Mouse (Mus musculus): ENCODE data around the gene Hoxc12. TPM values are rescaled to one million over a fixed set of nuclear protein-coding genes. Genes with fewer than 3 reads are reported as not detected.
A peak's percentile ranks its signal among the peaks of the same experiment; 100 is the strongest.

Hoxc12 gene
- polyA plus RNA-seq, 1 experiment from 2014 or later, result not detected

DNA sequence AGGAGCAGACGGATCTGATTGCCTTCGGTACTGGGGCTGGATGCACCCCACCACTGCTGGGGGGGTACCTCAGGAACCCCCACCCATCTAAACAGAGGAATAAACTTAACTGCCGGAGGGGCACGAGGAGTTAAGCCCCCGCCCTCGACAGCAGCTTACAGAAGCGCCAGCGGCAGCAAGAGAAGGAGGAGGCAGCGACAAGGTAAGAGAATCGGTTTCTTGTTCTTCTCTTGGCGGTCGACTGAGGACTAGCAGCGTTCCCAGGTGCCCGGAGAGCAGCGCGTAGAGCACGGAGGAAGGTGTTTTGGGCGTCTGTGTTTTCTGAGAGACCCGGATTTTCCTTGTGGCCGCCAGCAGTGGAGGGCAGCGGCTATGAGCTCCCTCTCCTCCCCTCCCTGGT lies 35.7 kb downstream of the Hoxc12 start:
- Histone ChIP-seq H3K9ac (ENCODE audit: low read depth, low read length) (peak overlapping the region; percentile 67), H3K27me3 (ENCODE audit: insufficient read depth, low read length) (no peaks in the 10 kb centered on the region), H3K36me3 (ENCODE audit: insufficient read depth, low read length) (no peaks in the 10 kb centered on the region), H3K9me3 (replicated peaks; ENCODE audit: low read length) (no peaks in the 10 kb centered on the region), H3K4me3 (replicated peaks; ENCODE audit: low read depth, low read length) (peak overlapping the region; percentile 51), H3K4me1 (replicated peaks; ENCODE audit: insufficient read depth, low read length) (peaks cover 16% of the 10 kb centered on the region), H3K4me2 (ENCODE audit: low read length) (peak overlapping the region; percentile 90), H3K27ac (peak overlapping the region; percentile 55)
- no peak for DNase-seq (ENCODE audit: low spot score)
- no peak for TF ChIP-seq CTCF (IDR thresholded peaks at IDR 0.05; ENCODE audit: low read depth)
- 4% methylated on average over 21 of the region's 21 CpGs for WGBS
- no peak for ATAC-seq (replicated peaks; ENCODE audit: low FRiP score, low read depth)

DNA sequence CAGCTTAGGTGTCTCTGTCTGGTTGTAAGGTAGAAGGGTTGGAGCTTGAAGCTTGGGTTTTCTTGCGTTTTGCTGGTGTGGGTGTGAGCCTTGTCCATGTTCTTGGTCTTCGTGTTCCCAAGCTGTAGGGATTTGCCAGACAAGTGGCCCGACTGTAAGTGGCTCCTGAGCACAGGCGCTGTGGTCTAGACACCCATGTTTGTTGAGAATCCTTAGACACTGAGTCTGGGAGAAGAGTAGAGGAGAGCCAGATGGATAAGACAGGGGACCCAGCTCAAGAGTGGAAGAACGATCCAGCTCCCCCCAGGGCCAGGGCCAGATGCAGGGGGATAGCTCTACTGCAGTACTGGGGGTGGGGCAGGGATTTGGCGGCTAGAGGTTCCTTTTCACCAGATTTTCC lies 36.2 kb downstream of the Hoxc12 start:
- no peak for TF ChIP-seq CTCF (IDR thresholded peaks at IDR 0.05; ENCODE audit: low read depth)
- H3K36me3 ChIP-seq (ENCODE audit: insufficient read depth, low read length), result no peaks in the 10 kb centered on the region
- H3K27me3 ChIP-seq (ENCODE audit: insufficient read depth, low read length), result no peaks in the 10 kb centered on the region
- WGBS, result 9% methylated on average over 6 of the region's 6 CpGs
- peak overlapping the region; percentile 67 for H3K9ac ChIP-seq (ENCODE audit: low read depth, low read length)
- peaks cover 16% of the 10 kb centered on the region for H3K4me1 ChIP-seq (replicated peaks; ENCODE audit: insufficient read depth, low read length)
- peak overlapping the region; percentile 55 for H3K27ac ChIP-seq
- ATAC-seq (replicated peaks; ENCODE audit: low FRiP score, low read depth), result no peak
- peak overlapping the region; percentile 90 for H3K4me2 ChIP-seq (ENCODE audit: low read length)
- no peaks in the 10 kb centered on the region for H3K9me3 ChIP-seq (replicated peaks; ENCODE audit: low read length)
- no peak for DNase-seq (ENCODE audit: low spot score)
- H3K4me3 ChIP-seq (replicated peaks; ENCODE audit: low read depth, low read length), result peak overlapping the region; percentile 51

DNA sequence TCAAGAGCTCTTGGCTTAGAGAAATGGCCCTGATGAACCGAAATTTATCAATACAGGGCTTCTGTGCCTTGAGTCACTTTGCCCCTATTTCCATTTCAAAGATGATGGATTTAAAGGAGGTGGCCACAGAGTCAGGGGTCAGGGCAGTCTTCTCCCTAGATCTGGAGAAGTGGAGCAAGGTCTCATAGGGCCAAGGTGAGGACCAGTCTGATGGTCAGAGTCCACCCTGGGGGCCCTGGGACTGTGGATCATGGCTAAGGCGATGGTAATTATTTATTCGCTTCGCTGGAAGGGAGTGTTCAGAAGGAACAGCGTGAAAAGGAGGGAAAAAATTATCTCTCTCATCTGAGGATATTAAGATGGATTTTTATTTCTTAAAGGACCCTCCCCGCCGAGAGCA lies 38.5 kb downstream of the Hoxc12 start:
- Histone ChIP-seq H3K9ac (ENCODE audit: low read depth, low read length) (peak overlapping the region; percentile 83), H3K4me3 (replicated peaks; ENCODE audit: low read depth, low read length) (peak overlapping the region; percentile 51), H3K27ac (peak overlapping the region; percentile 91), H3K36me3 (ENCODE audit: insufficient read depth, low read length) (no peaks in the 10 kb centered on the region), H3K27me3 (ENCODE audit: insufficient read depth, low read length) (no peaks in the 10 kb centered on the region), H3K4me1 (replicated peaks; ENCODE audit: insufficient read depth, low read length) (peaks cover 25% of the 10 kb centered on the region), H3K4me2 (ENCODE audit: low read length) (peak overlapping the region; percentile 90), H3K9me3 (replicated peaks; ENCODE audit: low read length) (no peaks in the 10 kb centered on the region)
- no peak for DNase-seq (ENCODE audit: low spot score)
- no peak for ATAC-seq (replicated peaks; ENCODE audit: low FRiP score, low read depth)
- no peak for TF ChIP-seq CTCF (IDR thresholded peaks at IDR 0.05; ENCODE audit: low read depth)
- 18% methylated on average over 7 of the region's 7 CpGs for WGBS

DNA sequence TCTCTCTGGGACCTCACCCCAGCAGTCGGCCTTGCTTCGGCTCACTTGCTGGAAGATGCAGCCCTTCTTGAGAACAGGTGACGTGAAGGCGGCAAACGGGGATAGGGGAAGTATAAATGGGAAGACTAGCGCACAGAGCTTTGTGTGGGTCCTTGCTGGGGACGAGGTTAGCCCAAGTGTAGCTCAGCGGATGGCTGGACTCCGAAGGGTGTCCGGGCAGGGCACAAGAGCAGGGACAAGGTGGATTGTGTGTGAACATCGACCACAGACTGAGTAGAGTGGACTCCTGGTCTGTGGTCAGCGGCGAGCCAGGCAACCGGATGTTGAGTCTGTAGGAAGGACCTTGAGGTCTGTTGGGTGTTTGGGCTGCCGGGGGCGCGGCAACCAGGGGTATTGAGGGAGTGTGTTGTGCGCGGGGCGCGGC lies 39.1 kb downstream of the Hoxc12 start:
- DNase-seq (ENCODE audit: low spot score) (no peak), ATAC-seq (replicated peaks; ENCODE audit: low FRiP score, low read depth) (peak; percentile 50; the same call in 1 of the 2 replicates)
- no peak for TF ChIP-seq CTCF (IDR thresholded peaks at IDR 0.05; ENCODE audit: low read depth)
- Histone ChIP-seq H3K4me2 (ENCODE audit: low read length) (peak overlapping the region; percentile 90), H3K36me3 (ENCODE audit: insufficient read depth, low read length) (no peaks in the 10 kb centered on the region), H3K4me1 (replicated peaks; ENCODE audit: insufficient read depth, low read length) (peaks cover 21% of the 10 kb centered on the region), H3K9me3 (replicated peaks; ENCODE audit: low read length) (no peaks in the 10 kb centered on the region), H3K4me3 (replicated peaks; ENCODE audit: low read depth, low read length) (peak overlapping the region; percentile 51), H3K27me3 (ENCODE audit: insufficient read depth, low read length) (no peaks in the 10 kb centered on the region), H3K9ac (ENCODE audit: low read depth, low read length) (peak overlapping the region; percentile 83), H3K27ac (peak overlapping the region; percentile 91)
- 1% methylated on average over 21 of the region's 21 CpGs for WGBS

DNA sequence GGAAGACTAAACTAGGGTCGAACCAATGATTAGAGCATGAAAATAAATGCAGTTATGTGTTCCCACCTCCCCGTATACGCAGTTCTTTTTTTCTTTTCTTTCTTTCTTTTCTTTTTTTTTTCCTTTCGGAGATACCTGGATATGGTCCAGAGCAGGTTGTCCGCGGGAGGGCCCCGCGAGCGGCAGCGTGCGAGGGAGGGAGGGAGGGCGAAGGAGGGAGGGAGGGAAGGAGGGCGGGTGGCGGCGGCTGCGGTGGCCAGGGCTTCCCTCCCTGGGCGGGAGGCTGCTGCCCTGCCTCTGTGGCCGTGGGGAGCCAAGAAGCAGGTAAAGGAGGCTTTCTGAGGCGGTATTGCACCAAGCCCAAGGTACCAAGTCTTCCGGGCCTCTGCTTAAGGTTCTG lies 39.6 kb downstream of the Hoxc12 start, which contains the start of gene Hoxc9:
TSS of gene Hoxc9 (plus strand) at position 269 of the 400 bp plus-strand sequence.
- peak within 1 kb of the TSS; percentile 83 for H3K9ac ChIP-seq (ENCODE audit: low read depth, low read length)
- H3K4me2 ChIP-seq (ENCODE audit: low read length), result peak within 1 kb of the TSS; percentile 90
- no peaks in the 10 kb centered on the region for H3K27me3 ChIP-seq (ENCODE audit: insufficient read depth, low read length)
- no peak for TF ChIP-seq CTCF (IDR thresholded peaks at IDR 0.05; ENCODE audit: low read depth)
- 2% methylated on average over 10 of the region's 20 CpGs for WGBS
- DNase-seq (ENCODE audit: low spot score), result no peak
- no peak for ATAC-seq (replicated peaks; ENCODE audit: low FRiP score, low read depth)
- peak within 1 kb of the TSS; percentile 91 for H3K27ac ChIP-seq
- H3K4me3 ChIP-seq (replicated peaks; ENCODE audit: low read depth, low read length), result peak within 1 kb of the TSS; percentile 51
- H3K36me3 ChIP-seq (ENCODE audit: insufficient read depth, low read length), result no peaks in the 10 kb centered on the region
- H3K4me1 ChIP-seq (replicated peaks; ENCODE audit: insufficient read depth, low read length), result peaks cover 21% of the 10 kb centered on the region
- H3K9me3 ChIP-seq (replicated peaks; ENCODE audit: low read length), result no peaks in the 10 kb centered on the region

DNA sequence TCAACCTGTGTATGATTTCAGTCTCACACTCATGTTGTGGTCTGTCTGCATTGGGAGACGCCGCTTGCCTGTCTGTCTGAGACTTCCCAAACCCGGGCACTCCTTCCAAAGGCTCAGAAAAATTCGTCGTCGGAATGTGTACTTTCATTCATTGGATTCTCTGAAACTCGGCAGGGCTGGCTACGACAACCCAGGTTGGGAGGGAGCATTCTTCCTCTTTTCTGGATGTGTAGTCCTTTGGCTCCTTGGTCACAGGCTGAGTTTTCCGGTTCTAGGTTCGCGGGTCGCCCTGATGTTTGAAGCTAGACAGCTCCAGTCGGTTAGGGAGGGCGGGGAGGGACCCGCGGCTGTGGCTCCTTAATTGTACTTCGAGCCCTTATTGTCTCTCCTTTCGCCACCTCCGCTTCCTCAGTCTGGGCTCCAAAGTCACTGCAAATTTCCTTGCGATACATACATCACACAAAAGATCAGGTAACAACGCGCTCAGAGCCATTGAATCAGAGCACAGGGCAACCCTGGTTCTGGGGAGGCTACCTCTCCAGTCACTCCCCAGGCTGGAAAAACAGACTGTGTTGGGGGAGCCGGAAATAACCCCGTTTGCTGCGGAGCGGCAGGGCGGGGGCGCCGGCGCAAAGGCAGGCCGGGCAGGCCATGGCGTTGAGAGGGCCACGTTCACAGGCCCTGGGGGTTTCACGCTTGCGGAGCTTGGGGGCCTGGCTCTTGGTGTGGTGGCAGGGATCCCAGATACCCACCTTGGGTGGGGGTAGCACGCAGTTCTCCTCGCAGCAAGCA lies 40.3 kb downstream of the Hoxc12 start:
- ATAC-seq (replicated peaks; ENCODE audit: low FRiP score, low read depth) (no peak), DNase-seq (ENCODE audit: low spot score) (no peak)
- under 1% methylated on average over 37 of the region's 37 CpGs for whole genome bisulfite sequencing
- H3K4me2 ChIP-seq (ENCODE audit: low read length), result peak overlapping the region; percentile 90
- no peaks in the 10 kb centered on the region for H3K9me3 ChIP-seq (replicated peaks; ENCODE audit: low read length)
- peak overlapping the region; percentile 83 for H3K9ac ChIP-seq (ENCODE audit: low read depth, low read length)
- H3K27ac ChIP-seq, result peak overlapping the region; percentile 91
- H3K36me3 ChIP-seq (ENCODE audit: insufficient read depth, low read length), result no peaks in the 10 kb centered on the region
- peak overlapping the region; percentile 51 for H3K4me3 ChIP-seq (replicated peaks; ENCODE audit: low read depth, low read length)
- TF ChIP-seq CTCF (IDR thresholded peaks at IDR 0.05; ENCODE audit: low read depth), result no peak
- H3K4me1 ChIP-seq (replicated peaks; ENCODE audit: insufficient read depth, low read length), result peaks cover 17% of the 10 kb centered on the region
- H3K27me3 ChIP-seq (ENCODE audit: insufficient read depth, low read length), result no peaks in the 10 kb centered on the region
